Mouse (Mus musculus) T-helper 1 cell (primary cell): Measurements from ENCODE around the gene Spns3.
"Not testable (repeated sequence)": the region's sequence is repeated elsewhere in the genome, so short reads cannot be mapped to it uniquely, and the experiment has no call there.

Experiments
- in situ Hi-C: fragments of 300-600 bp; cut with MboI, MseI; formaldehyde crosslinking; loops from one replicate; pipeline ENCODE4 v1.15.1; 2025; ENCODE audit warnings: high pct_unique_total_duplicates

The Spns3 gene

GRCm38 (mm10) chr11:72558155-72558554, 7.8 kb upstream of the Spns3 start:
- in situ Hi-C loops: no loop called here

- in situ Hi-C loops: no loop called here
Measured at GRCm38 (mm10) chr11:72556953-72557352, 6.6 kb upstream of the Spns3 start.

DNA sequence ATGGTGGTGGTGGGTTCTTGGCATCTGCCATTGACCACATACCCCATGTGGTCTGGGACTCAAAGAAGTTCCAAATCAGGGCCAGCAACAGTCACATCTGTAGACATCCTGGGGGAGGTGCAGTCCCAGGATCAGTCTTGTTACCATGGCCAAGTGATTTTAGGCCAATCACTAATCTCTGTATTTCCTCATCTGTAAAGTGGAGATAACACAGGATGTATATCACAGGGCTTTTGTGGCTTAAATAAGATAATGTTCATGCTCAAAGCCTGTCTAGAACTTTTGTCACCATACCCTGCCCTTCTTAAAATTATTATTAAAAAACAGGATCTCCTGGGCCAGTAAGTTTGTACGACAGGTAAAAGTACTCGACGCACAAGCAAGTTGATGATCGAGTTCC, 6.2 kb upstream of the Spns3 start:
- in situ Hi-C loops: no loop called here

DNA sequence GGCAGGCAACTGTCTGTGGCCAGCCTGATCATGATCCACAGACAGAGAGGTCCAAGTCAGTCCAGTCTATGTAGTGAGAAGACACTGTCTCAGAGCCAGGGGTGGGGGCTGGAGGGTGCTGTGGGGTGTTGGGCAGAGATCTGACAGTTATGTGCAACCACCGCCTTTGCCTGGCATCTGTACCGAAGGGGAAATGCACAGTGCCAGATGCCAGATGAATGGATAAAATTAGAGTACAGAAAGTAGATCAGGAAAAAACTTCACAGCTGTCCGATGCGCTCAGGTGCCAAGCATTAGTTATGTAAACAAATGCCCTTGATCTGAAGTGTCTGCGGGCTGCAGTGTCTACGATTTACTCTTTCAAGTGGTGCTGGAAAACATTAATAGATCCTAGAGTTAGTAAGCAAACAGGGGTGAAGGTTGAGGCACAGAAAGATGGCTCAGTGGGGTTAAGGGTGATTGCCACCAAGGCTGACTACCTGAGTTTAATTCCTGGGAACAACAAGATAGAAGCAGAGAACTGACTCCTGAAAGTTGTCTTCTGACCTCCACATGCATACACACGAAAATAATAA, 1.3 kb upstream of the Spns3 start:
- in situ Hi-C loops: no loop called here

GRCm38 (mm10) chr11:72547181-72547580, 3.1 kb downstream of the Spns3 start:
- in situ Hi-C loops: no loop called here

DNA sequence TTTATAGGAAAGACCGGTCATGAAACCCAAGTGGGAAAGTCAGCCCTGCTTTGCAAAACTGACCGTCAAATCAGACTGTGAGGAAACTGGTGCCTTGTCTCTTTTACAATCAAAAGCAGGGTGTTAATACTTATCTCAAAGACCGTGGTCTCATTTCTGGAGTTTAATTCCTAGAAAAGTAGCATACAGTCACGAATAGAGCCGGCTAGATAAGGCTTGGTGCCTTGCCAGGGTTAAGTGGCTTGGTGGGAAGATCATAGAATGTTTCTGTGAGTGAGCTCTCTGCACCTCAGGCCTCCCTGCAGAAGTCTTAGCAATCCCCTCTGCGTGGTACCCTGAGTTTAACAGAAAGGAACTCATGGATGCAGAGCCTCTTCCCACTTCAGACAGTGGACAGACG, 5.6 kb downstream of the Spns3 start:
- in situ Hi-C loops: no loop called here

DNA sequence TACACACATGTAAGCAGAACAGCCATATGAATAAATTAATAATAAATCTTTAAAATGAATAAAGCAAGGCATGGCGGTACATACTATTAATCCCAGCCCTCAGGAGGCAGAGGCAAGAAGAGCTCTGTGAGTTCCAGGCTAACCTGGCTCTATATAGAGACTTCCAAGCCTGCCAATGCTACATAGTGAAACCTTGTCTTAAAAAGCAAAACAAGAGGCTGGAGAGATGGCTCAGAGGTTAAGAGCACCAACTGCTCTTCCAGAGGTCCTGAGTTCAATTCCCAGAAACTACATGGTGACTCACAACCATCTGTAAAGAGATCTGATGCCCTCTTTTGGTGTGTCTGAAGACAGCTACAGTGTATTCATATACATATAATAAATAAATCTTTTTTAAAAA, 6.6 kb downstream of the Spns3 start:
- in situ Hi-C loops: not testable (repeated sequence)

DNA sequence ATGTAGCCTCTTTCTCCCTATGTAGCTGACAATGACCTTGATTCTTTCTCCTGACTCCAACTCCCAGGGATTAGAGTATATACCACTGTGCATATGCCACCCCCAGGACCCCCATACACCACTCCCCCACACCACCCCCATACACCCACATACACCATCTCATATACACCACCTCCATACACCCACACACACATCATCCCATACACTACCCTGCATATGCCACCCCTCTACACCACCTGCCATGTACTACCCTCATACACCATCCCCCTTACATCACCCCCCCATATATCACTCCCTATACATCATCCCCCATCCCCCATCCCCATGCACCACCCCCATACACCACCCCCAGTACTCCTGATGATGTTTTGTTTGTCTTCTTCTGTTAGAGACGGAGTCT, 7.7 kb downstream of the Spns3 start:
- in situ Hi-C loops: no loop called here

GRCm38 (mm10) chr11:72541928-72542327, 8.4 kb downstream of the Spns3 start:
- in situ Hi-C loops: no loop called here

DNA sequence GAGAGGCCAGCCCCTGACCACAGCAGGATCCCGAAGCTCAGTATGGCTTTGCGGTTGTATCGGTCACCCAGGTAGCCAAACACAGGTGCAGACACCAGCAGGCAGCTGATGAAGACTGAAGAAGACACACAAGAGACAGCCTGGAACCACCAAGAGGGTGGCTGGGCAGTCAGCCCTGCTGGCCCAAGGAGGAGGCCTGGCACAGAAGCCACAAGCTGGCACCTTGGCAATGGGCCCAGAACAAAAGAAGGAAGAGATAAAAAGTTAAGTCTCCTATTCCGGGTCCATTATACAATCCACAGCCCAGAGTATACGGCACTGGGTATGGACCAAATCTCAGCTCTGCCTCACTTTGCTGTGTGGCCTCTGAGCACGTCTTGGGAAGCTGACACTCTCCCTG, 9.9 kb downstream of the Spns3 start:
- in situ Hi-C loops: no loop called here

GRCm38 (mm10) chr11:72538811-72539210, 11.5 kb downstream of the Spns3 start:
- in situ Hi-C loops: no loop called here

DNA sequence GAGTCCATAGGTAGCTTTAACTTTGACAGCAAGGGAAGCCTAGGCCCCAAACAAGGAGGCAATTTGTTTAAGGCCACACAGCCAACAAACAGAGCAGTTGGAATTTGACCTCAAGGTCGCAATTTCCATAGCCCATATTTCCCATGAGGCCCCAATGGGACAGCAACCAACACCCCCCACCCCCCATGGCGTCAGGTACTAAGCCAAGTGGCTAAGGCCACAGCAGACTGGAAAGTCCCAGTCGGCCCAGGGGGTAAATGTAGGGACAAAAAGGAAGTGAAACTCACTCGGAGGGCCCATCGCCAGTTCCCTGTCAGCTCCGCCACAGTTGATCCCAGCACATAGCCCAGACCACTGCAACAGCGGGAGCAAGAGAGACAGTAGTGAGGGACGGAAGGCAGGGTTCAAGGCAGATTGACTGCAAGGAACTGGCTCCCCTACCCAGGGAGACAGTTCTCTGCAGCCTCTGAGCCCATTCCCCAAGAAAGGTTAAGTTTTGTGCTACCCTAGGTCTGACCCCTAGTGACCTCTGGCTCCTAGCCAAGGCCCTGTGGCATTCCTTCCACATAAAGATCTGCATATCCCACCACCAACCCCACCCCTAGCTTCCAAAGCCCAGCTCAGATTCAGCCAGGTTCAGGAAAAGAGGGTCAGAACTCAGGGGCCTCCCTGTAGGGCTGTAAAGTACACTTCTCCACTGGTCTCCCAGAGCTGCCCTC, 12.1 kb downstream of the Spns3 start:
- in situ Hi-C loops: no loop called here

- in situ Hi-C loops: no loop called here
Measured at GRCm38 (mm10) chr11:72537503-72537902, 12.8 kb downstream of the Spns3 start.

DNA sequence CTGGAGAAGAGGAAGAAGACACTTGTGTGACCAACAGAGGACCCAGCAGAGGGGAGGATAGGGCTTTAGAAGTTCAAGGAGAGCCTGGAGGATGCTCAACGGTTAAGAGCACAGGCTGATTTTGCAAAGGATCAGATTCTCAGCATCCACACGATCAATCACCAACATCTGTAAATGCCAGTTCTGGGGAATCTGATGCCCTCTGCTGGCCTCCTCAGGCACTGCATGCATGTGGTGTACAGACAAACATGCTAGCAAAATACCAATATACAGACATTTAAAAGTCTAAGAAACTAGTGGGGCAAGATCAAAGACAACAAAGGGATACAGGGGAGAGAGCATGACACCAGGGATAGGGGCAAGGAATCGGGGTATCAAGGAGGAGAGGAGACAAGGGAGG, 14.8 kb downstream of the Spns3 start:
- in situ Hi-C loops: no loop called here

GRCm38 (mm10) chr11:72532890-72533289, 17.4 kb downstream of the Spns3 start:
- in situ Hi-C loops: no loop called here

- in situ Hi-C loops: no loop called here
Measured at GRCm38 (mm10) chr11:72531632-72532031, 18.7 kb downstream of the Spns3 start.

DNA sequence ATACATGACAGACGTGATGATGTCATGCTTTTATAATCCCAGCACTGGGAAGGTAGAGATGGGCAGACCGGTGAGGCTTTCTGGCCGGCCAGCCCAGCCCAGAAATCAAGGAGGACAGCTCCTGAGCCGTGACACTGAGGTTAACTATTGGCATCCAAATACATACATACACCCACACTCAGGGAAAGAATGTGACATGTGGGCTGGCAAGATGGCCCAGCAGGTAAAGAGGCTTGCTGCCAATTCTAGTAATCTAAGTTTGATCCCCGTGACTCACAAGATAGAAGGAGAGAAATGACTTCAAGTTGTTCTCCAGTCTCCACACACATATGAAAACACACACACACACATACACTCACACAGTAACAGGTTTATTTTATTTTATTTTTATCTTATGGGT, 19.2 kb downstream of the Spns3 start:
- in situ Hi-C loops: no loop called here

- in situ Hi-C loops: no loop called here
Measured at GRCm38 (mm10) chr11:72526190-72526589, 24.1 kb downstream of the Spns3 start.

DNA sequence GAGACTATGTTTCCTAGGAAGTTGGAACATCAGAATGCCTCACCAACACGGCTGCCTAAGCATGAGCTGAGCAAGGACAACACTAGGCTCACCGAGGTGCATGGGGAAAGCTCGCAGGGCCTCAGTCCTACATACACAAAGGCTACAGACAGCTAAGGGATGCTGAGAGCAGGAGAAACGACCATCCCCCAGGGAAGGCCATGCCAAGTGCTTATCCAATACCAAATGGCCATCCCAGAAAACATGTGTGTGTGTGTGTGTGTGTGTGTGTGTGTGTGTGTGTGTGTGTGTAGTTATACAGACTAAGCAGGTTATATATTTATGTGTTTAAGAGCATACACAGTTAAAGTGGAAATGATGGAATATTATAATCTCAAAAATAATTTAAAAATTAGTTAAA, 26.6 kb downstream of the Spns3 start:
- in situ Hi-C loops: no loop called here

DNA sequence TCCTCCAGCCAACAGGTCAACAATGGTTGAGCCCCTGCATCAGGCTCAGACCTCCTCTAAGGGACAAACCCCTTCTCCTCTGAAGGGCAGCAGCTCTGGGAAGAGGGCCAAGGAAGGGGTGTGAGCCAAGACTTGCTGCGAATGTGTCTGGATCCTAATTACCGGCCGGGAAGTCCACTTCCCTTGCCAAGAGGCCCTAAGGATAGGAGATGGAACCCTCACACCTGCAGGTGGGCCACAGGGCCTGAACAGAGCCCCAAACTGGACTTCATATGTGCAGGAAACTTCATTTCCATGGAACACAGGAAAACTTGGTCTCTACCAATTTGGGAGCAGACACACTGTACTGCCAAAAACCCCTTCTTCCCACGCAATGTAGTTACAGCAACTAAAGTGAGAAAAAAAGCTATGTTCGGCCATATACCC, 27.7 kb downstream of the Spns3 start:
- in situ Hi-C loops: no loop called here

GRCm38 (mm10) chr11:72521598-72522541, 28.4 kb downstream of the Spns3 start:
- in situ Hi-C loops: no loop called here

GRCm38 (mm10) chr11:72519895-72520294, 30.4 kb downstream of the Spns3 start:
- in situ Hi-C loops: no loop called here

DNA sequence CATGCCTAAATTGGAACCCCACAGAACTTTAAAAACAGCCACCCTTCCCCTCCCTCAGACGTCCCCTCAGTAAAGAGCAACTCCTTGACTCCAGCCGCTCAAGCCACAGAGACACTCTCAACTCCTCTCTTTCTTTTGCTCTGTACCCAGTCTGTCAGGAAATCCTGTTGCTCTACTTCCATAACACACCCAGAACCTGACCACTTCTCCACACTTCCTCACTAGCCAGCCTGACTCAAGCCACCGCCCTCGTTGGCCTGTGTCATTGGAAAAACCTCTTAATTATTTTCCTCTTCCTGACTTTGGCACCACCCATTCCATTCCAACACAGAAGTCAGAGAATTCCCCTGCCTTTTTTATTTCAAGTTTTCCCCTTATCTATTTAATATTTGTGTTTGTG, 31.1 kb downstream of the Spns3 start:
- in situ Hi-C loops: no loop called here
